Mouse (Mus musculus): ENCODE measurements around the gene Ifnlr1.
"Not testable (repeated sequence)": the region's sequence is repeated elsewhere in the genome, so short reads cannot be mapped to it uniquely, and the experiment has no call there.

Gene Ifnlr1

GRCm38 (mm10) chr4:135684731-135685130, 1.4 kb upstream of the Ifnlr1 start:
- DNase-seq (ENCODE audit: low spot score), result no peak

- no peak for DNase-seq (ENCODE audit: low spot score)
Observed at GRCm38 (mm10) chr4:135686568-135686953, 474 bp downstream of the Ifnlr1 start.

GRCm38 (mm10) chr4:135689797-135690196, 3.7 kb downstream of the Ifnlr1 start:
- no peak for DNase-seq (ENCODE audit: low spot score)

GRCm38 (mm10) chr4:135690241-135690640, 4.2 kb downstream of the Ifnlr1 start:
- DNase-seq (ENCODE audit: low spot score), result no peak

- no peak for DNase-seq (ENCODE audit: low spot score)
Observed at GRCm38 (mm10) chr4:135692916-135693315, 6.8 kb downstream of the Ifnlr1 start.

- DNase-seq (ENCODE audit: low spot score), result no peak
Observed at GRCm38 (mm10) chr4:135698498-135698897, 12.4 kb downstream of the Ifnlr1 start.

GRCm38 (mm10) chr4:135703497-135703896, 17.4 kb downstream of the Ifnlr1 start:
- no peak for DNase-seq (ENCODE audit: low spot score)

- no peak for DNase-seq (ENCODE audit: low spot score)
Observed at GRCm38 (mm10) chr4:135704016-135704415, 17.9 kb downstream of the Ifnlr1 start.

- no peak for DNase-seq (ENCODE audit: low spot score)
Observed at GRCm38 (mm10) chr4:135706045-135706444, 20.0 kb downstream of the Ifnlr1 start.

GRCm38 (mm10) chr4:135709072-135709564, 23.0 kb downstream of the Ifnlr1 start:
- DNase-seq (ENCODE audit: low spot score), result peak; percentile 64

- no peak for DNase-seq (ENCODE audit: low spot score)
Observed at GRCm38 (mm10) chr4:135709621-135710020, 23.5 kb downstream of the Ifnlr1 start.

- no peak for DNase-seq (ENCODE audit: low spot score)
Observed at GRCm38 (mm10) chr4:135710392-135710791, 24.3 kb downstream of the Ifnlr1 start.

GRCm38 (mm10) chr4:135714776-135715175, 28.7 kb downstream of the Ifnlr1 start:
- DNase-seq (ENCODE audit: low spot score), result no peak

GRCm38 (mm10) chr4:135716438-135716837, 30.4 kb downstream of the Ifnlr1 start:
- DNase-seq (ENCODE audit: low spot score), result not testable (repeated sequence)

- DNase-seq (ENCODE audit: low spot score), result no peak
Observed at GRCm38 (mm10) chr4:135722540-135723290, 36.6 kb downstream of the Ifnlr1 start.

GRCm38 (mm10) chr4:135726416-135726815, 40.3 kb downstream of the Ifnlr1 start:
- no peak for DNase-seq (ENCODE audit: low spot score)

- DNase-seq (ENCODE audit: low spot score), result no peak
Observed at GRCm38 (mm10) chr4:135727817-135728216, 41.7 kb downstream of the Ifnlr1 start, which contains the start of gene Il22ra1. Gene Il22ra1, plus strand, starts transcription at chr4:135728172.

- no peak for DNase-seq (ENCODE audit: low spot score)
Observed at GRCm38 (mm10) chr4:135730204-135730603, 44.1 kb downstream of the Ifnlr1 start.

- no peak for DNase-seq (ENCODE audit: low spot score)
Observed at GRCm38 (mm10) chr4:135730951-135731350, 44.9 kb downstream of the Ifnlr1 start.

- DNase-seq (ENCODE audit: low spot score), result peak; percentile 27
Observed at GRCm38 (mm10) chr4:135733901-135734300, 47.8 kb downstream of the Ifnlr1 start.

- no peak for DNase-seq (ENCODE audit: low spot score)
Observed at GRCm38 (mm10) chr4:135736903-135737302, 50.8 kb downstream of the Ifnlr1 start.

GRCm38 (mm10) chr4:135738237-135738636, 52.1 kb downstream of the Ifnlr1 start:
- no peak for DNase-seq (ENCODE audit: low spot score)

GRCm38 (mm10) chr4:135739148-135739547, 53.1 kb downstream of the Ifnlr1 start:
- DNase-seq (ENCODE audit: low spot score), result no peak

GRCm38 (mm10) chr4:135739672-135740071, 53.6 kb downstream of the Ifnlr1 start:
- DNase-seq (ENCODE audit: low spot score), result no peak

Data from layer of hippocampus, adult 9-10 months (tissue).